Mouse (Mus musculus) right cerebral cortex, postnatal 4 days (tissue): ENCODE measurements around the gene Ccdc33.

Source experiments
- DNase-seq: peaks from one replicate; pipeline ENCODE4 v3.0.0-alpha.2; 2022

Gene Ccdc33

GRCm38 (mm10) chr9:58118671-58119070 is at the start of gene Ccdc33:
TSS of gene Ccdc33 (minus strand) at chr9:58118823.
- no peak for DNase-seq

GRCm38 (mm10) chr9:58165779-58166178 is 47.2 kb upstream of the Ccdc33 start:
- DNase-seq = no peak

DNA sequence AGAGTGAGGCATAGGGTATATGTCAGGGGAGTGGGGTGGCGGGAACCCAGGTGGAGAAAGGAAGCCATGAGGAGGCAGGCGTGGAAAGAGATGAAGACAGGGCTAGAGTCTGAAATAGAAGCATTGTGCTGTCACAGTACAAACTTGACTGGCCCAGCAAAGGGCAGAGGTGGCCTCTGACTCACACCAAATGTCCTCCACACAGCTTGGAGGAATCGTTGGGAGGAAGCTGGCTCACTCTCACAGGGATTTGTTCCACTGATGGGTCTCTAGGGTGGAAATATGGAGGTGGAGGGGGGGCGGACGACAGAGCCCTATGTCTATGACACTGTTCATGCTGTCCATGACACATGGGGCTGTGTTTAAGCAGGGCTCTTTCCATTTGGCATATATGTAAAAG is 44.5 kb upstream of the Ccdc33 start:
- DNase-seq = no peak

DNA sequence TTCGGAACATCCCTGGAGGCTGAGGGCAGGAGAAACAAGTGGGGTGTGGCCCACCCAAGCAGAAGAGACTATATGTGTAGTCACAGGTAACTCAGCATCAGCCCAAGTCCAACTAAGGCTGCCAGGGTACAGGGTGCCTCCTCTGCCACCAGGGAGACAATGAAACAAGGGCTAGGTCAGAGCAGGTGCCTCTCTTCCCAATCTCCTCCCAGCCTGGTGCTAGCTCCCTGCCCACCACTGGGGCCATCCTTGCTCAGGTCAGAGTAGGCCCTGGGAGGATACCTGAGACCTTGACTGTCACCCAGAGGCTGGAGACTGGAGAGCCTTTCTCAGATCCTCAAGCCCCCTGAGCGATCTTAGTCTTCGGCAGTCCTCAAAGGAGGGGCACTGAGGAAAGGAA is 43.5 kb upstream of the Ccdc33 start:
- DNase-seq = no peak

DNA sequence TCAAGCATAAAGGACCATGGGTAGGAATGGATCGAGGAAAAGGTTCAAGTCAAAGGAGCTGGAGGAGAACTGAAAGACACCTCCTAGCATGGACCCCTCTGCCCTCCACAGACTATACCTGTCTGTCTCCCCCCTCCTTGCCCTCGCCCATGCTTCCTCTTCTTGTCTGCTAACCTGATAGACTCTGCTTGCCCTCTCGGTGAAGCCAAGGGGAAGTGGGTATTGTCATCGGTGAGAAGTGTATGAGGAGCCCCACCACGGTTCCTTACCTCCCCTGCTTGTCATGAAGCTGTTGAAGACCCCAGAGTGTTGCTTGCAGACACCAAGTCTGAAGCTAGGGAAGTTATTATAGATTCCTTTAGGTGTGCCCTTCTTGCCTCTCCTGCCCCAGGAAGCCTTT is 41.7 kb upstream of the Ccdc33 start:
- DNase-seq = no peak

DNA sequence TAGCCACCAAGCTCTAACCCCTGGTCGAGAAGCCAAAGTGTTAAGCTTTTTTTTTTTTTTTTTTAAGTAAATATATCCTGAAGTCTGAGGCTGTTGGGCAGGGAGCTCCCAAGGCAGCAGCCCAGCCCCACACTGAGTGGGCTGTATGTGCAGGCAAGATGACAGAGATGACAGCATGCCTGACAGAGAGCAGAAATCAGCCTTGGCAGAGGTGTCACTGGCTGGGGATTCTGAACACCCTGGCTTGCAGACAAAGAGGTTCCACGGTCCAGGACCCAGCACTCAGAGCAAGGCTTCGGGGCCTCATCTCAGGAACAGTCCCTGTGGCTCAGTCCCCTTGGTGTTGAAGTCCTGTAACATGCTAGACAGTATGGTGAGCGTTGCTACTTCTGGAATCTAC is 41.2 kb upstream of the Ccdc33 start:
- DNase-seq = no peak

DNA sequence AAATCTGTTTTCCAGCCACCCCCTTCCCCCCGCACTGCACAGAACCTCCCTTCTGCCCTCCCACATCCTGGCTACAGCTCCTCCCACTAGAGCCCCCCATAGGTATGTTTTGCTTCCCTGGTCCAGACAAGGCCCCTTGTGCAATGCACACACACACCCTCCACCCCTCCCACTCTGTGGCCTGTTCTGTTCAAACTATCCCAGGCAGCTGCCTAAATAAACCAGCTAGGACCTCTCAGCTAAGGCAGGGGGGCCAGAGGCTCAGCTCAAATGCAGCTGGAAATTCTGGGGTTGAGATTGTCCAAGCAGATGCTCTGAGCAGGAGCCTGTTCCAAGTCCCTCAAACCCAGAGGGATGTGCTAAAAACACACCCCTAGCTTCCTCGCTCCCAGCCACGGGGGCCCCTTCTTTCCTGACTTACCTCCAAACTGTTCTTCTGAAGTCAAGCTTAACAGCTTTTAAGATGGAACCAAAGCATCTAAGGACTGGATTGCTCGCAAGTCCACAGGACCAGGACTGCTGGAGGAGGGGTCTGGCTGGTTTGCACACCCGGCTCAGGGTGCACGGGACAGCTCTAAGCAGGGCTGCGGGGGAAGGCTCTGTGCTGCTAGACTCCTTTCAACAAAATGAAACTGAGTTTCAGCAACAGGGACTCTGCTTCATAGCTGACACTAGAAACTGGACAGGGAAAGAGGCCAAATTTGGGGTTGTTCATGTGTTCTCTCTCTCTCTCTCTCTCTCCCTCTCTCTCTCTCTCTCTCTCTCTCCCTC is 40.1 kb upstream of the Ccdc33 start:
- DNase-seq = no peak

GRCm38 (mm10) chr9:58157838-58158237 is 39.2 kb upstream of the Ccdc33 start:
- no peak for DNase-seq

- no peak for DNase-seq
Observed at GRCm38 (mm10) chr9:58156819-58157560, 38.4 kb upstream of the Ccdc33 start.

GRCm38 (mm10) chr9:58155366-58155765 is 36.7 kb upstream of the Ccdc33 start:
- DNase-seq = peak; percentile 58

GRCm38 (mm10) chr9:58153095-58153494 is 34.5 kb upstream of the Ccdc33 start:
- DNase-seq = no peak

GRCm38 (mm10) chr9:58150733-58151361 is 32.2 kb upstream of the Ccdc33 start:
- no peak for DNase-seq

GRCm38 (mm10) chr9:58148806-58149205 is 30.2 kb upstream of the Ccdc33 start:
- DNase-seq = no peak

GRCm38 (mm10) chr9:58145417-58145816 is 26.8 kb upstream of the Ccdc33 start:
- DNase-seq = no peak

DNA sequence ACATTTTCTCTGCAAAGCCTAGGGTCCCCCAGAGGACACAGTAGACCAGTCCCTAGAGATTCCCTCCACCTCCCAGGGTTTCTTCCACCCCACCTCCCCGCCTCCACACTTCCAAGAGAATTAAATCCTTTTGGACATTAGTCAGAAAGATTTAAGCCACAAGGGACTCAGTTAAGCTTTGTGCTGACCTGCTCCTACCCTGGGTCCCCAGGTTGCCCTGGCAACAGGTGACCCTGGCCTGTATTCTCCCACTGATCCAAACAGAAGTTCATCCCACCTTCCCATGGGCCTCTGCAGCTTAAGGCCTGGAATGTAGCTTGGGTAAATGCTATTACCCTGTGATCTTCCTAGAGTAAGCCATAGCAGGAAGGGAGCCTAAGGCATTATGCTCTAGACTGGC is 26.0 kb upstream of the Ccdc33 start:
- DNase-seq = no peak

DNA sequence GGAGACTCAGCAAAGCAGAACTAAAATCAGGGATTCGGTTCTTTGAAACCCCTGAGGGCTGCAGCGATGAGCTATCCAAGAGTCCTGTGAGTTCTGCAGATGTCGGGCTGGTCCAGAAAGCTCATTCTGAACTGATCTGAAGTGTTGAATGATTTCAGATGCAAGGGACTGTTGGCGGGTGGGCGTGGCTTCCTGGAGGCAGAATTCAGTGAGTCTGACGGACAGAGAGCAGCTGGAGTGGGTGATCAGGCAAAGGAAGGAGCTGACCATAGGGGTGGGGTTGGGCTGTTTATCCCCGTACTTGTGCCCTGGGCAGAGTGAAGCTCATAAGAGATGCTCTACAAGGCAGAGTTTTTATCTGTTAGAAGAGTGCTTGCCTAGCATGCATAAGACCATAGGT is 24.8 kb upstream of the Ccdc33 start:
- no peak for DNase-seq

- no peak for DNase-seq
Observed at GRCm38 (mm10) chr9:58139947-58140346, 21.3 kb upstream of the Ccdc33 start.

GRCm38 (mm10) chr9:58135921-58136321 is 17.3 kb upstream of the Ccdc33 start:
- DNase-seq = no peak

DNA sequence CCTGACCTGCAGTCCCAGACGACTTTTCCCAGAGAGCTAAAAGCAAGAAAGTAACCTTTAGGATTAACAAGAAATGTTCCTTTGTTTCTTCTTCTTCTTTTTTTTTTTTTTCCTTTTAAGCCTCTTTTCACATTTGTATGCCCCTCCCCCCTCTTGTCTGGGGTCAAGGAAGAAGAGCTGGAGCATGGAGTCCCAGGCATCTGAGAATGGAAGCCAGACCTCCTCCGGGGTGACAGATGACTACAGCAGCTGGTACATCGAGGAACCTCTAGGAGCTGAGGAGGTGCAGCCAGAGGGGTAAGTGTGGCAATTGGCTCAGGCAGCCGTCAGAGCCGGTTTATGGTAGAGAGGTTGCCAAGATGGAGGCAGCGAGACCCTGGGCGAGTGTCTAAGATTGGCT is 16.3 kb upstream of the Ccdc33 start:
- no peak for DNase-seq

DNA sequence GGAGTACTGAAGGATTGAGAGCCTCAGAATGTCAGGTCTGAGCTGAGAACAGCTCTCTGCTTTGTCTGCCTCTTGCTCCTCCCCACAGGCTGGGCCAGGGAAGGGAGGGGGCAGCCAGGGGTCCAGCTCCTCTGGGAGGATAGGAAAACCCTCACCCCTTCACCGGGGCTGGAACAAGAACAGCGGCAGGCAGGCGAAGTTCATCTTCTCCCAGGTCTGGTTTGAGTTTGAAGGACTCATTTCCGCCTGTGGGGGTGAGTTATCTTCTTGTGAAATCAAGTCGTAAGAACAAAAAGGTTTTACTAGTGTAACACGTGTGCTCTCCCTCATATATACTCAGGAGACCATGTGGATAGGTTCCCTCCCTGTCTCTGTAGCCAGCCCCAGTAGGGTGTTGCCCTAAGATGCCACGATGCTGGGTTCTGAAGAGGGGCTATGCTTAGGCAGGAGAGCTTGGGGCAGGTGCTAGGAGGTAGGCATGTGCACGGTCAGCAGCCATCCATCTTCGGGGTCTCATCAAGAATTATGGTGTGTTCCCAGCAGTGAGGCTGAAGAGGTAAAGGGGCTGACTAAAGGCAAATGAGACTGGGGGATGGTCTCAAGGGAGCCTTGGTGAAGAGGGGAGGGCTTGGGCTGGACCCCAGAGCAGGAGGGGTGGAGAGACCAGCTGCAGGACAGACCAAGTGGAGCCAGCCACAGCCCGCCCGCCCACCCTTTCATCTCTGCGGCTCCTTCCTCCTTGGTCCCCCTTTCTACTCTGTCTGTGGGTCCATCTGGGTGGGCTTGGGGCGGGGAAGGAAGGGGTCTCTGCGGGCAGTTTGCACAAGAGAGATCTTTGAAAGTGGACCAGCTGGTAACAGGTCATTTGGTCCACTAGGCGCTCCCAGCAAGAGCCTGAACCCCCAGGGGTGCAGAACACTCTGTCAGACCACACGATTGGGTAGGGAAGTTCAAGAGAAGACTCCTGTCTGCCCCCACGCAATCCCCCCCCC is 15.6 kb upstream of the Ccdc33 start:
- DNase-seq = no peak

- DNase-seq = no peak
Observed at GRCm38 (mm10) chr9:58131735-58132134, 13.1 kb upstream of the Ccdc33 start.

- DNase-seq = no peak
Observed at GRCm38 (mm10) chr9:58130909-58131308, 12.3 kb upstream of the Ccdc33 start.

- no peak for DNase-seq
Observed at GRCm38 (mm10) chr9:58129508-58129907, 10.9 kb upstream of the Ccdc33 start.
